Mouse (Mus musculus) activated CD4-positive, CD25-positive, alpha-beta regulatory T cell, adult 4 months (primary cell): ENCODE results near the gene Dnah2. TPM values are rescaled to one million over a fixed set of nuclear protein-coding genes. Genes with fewer than 3 reads are reported as not detected.

Experiments
- ATAC-seq: one replicate; pipeline ENCODE4 v1.8.0; 2017
- polyA plus RNA-seq, 2 experiments: library from polyadenylated mRNA; unstranded; fragments of 100-300 nt; shearing (Covaris generic); gene quantifications; one replicate each; pipeline ENCODE4 v1.2.1; 2017

Gene Dnah2
- polyA plus RNA-seq, 2 experiments from 2014 or later, result 0.19 TPM; not detected in 1

DNA sequence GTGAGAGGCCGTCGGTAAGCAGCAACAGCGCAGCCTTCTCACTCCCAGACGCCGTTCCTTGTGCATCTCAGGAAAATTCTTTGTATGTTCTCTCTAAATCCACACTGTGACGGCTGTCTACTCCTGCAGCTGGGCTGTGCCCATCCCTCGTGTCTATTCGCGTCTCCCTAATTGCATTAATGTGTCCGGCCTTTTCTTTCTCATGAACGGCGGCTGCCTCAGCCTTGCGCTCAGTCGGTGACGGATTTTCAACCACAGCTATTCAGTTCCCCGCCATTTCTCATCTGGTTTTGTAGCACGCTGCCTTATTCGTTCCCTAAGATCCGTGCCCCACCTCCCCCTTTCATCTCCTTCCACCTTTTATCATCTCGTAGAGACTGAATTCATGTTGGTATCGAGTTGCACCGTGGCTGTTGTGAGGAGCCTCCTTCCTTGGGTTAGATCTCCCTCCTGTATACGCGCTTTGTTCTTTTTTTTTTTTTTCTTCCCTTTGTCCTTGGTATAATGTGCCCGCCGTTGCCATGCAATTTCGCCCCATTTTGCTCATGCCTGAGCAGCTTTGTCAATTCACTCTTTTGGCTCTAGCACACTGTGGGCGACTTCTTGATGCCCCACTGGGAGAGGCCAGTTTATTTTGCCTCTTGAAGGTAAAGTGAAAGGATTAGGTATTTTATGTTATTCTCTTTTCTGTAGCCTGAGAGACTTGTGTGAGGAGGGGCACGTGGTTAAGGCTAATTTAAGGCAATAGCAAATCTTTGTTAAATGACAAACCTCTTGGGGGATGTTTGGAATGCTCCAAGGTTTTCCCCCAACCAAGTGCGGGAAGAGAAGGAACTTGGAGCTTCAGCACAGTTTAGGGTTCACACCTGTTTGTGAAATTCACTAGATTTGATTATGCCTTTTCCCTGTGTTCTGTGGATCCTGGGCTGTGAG, 21.5 kb downstream of the Dnah2 start:
- no peak for ATAC-seq

DNA sequence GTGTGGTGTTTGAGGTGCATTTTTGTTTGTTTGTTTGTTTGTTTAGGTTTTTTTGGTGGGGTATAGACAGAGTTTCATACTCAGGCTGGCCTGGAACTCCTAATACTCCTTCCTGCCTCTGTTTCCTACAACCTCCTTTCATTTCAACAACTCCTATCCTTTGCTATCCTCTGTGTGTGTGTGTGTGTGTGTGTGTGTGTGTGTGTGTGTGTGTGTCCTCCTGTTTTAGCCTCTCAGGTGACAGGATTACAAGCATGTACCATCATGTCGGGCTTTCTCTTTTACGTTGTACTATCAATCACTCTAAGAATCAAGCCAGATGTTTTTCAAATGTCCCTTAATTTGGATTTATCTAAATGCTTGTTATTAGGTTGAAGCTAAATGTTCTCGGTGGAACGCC, 22.3 kb downstream of the Dnah2 start:
- ATAC-seq, result no peak

DNA sequence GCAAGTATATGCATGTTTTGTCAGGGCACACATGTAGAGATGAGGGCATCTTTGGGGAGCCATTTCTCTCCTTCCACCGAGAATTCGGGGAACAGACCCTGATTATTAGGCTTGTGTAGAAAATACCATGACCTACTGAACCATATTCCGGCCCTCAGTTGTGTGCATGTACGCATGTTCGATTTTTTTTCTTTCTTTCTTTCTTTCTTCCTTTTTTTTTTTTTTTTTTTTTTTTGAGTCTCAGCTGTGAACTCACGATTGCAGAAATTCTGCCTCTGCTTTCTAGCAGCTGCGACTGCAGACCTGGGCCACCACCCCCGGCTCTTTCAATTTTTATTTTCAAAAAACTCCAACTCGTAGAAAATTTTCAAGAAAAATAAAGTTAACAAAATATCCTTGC, 23.2 kb downstream of the Dnah2 start:
- ATAC-seq, result no peak

DNA sequence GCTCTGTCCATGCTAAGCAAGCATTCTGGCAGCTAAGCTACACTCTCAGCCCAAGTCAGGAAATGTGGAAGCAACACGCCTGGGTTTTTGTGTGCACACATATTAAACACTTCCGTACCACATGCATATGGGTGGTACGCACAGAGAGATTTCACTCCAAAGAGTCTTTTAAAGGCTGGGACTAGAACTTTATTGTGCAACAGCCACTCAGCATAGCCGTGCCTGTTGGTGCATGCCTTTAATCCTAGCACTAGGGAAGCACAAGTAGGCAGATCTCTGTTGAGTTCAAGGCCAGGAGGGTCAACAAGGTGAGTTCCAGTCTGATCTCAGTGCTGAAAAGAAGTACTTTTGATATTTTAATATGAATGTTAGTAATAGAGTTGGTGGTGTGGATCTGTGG, 25.3 kb downstream of the Dnah2 start:
- no peak for ATAC-seq

DNA sequence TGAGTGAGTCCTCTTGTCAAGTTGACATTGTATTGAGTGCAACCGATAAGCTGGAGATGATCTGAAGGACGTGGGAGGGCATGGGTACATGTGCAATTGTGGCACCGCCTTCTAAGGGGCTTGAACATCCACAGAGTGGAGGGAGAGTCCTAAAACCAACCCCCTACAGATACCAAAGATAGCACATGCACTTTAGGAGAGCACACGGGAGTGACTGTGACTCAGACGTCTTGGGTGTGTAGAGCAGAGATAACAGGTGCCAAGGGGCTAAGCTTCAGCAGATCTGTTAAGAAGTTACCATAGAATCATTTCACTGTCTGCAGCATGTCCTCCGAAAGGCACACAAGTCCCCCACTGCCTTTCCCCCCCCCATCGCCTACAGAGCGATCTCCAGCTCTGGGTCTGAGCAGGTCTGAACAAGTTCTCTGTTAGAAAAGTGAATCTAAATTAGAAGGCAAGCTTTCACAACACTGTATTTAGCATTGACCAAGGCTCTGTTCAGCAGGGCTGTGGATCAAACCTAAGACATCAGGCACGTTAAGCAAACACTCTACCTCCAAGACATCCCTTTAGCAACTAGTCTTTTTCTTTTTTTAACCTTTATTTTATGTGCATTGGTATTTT, 27.3 kb downstream of the Dnah2 start:
- ATAC-seq, result no peak

DNA sequence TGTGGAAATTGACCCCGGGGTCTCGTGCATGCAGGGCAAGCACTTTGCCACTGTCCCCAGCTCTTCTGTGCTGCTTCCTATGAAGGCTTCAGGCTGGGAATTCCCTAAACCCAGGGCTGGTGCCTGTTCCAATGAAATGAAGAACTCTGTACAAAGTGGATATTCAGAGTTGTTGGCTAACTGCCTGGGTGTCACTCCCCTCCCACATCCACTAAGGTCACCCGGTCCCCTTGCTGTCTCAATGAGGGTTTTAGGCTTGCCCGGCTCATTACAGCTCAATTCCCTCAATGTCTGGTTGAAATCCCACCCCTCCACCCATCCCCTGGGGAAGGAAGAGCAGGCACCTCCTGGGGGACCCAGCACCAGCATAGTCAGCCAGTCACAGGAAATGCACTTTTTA, 28.9 kb downstream of the Dnah2 start:
- no peak for ATAC-seq

DNA sequence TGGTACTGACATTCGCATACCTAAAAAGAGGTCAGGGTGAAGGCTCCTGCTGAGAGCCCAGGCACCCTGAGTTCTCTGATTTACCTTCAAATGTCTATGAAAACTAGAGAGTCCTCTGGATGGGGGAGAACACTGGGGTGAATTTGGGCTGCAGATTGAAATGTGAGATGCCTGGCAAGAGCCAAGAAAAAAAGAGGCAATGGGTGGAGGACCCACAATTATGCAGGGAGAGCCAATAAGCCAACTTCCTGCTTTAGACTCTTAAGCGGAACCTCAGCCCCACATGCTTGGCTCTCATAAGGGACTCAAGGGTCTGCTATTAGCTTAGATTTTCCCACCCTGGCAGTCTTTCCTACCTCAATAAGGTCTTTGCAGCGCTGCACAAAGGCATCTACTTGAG, 32.2 kb downstream of the Dnah2 start:
- no peak for ATAC-seq

DNA sequence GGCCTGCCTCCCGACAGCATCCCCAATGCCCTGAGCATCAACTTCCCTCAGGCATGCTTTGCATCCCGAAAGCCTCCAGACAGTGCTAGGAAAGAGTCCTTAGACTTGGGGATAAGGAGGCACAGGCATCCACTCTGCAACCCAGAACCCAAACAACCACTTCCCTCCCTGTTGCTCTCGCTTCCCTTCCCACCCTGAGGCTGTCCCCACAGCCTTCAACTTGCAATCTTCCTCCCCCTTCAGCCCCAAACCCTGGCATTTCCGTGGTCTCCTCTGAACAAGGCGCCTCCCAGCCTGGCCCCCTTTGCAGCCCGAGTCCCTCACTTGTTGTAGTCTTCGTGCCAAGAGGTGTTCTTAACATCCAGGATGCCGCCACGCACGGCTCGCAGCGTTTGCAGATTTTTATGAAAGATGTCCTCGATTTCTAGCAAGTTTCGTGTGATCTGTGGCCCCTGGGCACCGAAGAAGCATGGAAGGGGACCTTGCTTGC, 32.7 kb downstream of the Dnah2 start:
- no peak for ATAC-seq

DNA sequence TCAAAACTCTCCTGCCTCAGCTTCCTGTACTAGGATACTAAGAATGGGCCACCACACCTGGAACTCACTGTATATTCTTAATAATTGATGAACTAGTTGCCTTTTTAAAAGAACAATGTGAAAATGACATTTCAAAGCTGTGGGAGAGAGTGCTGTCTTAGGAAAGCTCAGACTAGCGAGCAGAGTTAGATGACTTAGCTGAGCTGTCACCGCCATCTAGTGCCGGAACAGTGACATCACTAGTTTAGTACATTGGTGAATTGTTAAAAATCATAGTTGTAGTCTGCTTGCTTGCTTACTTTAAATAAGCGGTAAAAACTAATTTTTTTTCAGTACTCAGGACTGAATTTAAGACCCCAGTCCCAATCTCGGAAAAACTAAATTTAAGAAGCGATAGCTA, 35.1 kb downstream of the Dnah2 start:
- ATAC-seq, result no peak

DNA sequence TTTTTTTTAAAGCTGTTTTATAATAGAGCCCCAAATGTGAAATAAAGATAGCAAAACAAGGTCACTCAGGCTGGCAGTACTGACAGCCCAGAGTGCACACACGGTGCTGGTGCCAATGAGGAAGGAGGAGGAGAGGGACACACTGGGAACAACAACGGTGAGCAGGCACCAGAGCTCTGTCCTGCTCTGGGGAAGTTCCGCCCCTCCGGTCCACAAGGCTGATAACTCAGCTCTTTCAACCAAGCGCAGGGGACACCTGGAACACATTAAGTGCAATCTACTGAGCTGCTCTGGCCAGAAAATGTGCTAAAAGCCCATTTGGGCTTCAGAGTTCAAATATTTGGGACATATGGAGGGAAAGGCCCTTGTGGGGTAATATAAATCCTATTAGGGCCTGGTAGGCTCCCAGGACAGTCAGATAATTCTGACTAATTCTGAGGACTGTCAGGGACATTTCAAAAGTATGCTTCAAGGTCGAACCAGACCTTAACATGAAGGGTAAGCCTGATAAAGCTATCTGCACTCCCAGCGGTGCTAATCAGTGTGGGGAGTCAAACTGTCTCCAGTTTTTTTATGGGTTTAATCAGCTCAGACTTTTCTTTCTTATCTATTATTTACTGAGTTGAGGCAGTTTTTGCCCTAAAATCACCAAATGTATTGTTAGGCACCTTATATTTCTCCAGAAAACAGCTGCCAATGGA, 38.0 kb downstream of the Dnah2 start:
- no peak for ATAC-seq

DNA sequence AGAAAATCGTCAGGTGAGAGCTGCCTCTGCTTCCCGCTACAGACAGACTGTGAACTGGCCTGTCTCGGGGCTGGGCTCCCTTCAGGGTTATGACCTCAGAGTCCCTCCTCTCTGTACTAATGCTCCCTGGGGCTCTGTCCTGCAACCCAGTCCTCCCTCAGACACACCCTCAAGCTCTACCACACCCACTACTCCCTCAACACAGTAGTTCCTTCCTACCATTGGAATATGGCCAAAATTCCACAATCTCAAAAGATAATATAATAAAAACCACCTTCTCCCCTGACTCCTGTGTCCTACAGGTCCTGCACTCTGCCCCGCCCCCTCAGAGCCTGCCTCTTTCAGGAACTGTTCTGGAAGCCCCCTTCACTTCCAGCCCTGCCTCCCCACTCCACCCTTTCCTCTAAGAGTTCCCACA, 45.0 kb downstream of the Dnah2 start:
- ATAC-seq, result no peak

DNA sequence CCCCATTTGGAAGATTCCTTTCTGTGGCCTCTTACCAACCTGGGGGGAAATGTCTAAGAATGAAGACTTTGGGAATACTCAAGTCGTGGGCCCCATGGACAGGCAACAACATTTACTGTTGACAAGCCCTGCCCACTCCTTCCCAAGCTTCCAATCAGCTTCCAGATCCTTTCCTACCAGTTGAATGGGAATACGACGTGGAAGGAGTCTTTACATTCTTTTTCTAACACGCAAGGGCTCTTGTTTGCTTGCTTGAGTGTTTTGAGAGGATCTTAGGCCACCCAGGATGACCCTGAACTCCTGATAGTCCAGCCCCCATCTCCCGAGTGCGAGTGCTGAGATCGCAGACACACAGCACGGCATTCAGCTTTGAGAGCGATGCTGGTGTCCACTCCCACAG, 47.4 kb downstream of the Dnah2 start:
- ATAC-seq, result no peak

DNA sequence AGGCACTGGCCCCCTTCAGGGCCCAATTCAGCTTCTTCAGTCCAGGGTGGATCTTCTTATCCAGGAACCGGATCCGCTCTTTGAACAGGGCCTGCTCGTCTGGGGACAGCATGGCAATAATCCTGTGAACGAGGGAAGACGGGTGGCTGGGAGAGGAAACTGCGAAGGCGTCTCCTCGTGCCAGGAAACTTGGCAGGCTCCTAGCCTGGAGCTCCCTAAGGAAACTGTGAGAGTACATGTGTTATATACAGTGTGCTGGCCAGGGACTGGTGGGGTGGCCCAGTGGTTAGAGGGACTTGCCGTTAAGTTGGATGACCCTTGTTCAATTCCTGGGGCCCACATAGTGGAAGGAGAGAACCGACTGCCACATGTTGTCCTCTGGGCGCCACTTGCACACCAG, 49.8 kb downstream of the Dnah2 start:
- no peak for ATAC-seq

DNA sequence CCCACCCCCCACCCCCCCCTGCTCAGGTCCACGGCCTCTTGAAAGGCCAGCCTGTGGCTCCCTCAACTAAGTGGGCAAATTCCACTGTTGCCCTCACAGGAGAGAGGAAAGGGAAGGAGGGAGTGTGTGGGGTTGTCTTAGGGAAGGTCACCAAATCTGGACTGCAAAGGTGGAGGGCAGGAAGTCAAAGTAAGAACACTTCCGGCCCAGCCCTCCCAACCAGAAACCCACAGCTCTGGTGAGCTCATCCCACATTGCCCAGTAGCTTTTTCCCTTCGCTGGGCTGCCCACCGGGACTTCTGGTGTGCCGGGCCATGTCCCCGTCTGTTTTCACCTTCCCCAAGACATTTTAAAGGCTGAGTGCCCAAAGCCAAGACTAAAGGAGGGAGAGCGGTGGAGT, 57.2 kb downstream of the Dnah2 start:
- ATAC-seq, result no peak

DNA sequence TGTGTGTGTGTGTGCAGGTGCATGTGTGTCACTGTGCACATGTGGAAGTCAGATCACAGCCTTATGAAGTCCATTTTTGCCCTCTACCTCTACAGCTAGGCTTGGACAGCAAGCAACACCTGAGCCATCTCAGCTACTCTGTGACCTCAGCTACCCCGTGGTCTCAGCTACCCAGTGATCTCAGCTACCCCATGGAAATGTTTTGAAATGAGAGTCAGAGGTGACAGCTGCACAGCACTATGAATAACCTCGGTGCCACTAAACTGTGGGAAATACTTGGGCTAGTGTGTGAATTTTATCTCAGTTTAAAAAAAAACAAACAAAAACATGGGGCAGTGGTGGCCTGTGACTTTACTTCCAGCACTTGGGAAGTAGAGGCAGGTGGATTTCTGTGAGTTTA, 58.0 kb downstream of the Dnah2 start:
- ATAC-seq, result no peak

DNA sequence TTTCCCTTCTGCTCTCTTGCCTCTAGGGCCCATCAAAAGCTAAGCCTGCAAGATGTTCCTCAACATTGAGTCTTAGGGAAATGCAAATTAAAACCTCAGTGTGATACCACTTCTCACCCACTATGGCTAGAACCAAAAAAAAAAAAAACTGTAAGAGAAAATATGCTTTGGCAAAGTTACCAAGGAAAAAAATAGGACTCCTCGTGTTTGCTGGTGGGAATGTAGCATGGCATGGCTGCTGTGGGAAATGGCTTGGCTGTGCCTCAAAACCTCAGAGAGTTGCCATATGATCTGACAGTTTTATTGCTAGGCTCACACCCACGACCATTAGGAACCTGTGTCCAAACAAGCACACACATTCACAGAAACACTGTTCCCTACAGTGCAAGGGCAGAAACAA, 61.4 kb downstream of the Dnah2 start:
- ATAC-seq, result no peak

DNA sequence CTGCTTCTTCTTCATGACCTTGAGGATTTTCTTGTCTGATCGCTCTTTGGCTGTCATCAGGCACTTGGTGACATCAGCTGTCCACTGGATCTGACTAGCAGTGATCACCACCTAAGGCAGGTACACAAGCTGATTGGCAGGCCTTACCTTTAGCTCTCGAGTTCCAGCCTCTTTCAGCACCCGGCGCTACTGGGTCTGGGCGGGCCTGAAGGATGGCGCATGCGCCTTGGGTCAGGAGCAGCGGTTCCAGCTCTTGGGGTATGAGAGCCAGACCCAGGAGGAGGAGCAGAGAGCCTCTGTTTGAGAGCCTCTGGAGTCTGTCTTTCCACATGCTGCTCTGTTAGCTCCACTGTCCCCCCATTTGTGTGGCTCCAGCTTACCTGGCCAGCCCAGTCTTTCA, 71.3 kb downstream of the Dnah2 start:
- ATAC-seq, result no peak

DNA sequence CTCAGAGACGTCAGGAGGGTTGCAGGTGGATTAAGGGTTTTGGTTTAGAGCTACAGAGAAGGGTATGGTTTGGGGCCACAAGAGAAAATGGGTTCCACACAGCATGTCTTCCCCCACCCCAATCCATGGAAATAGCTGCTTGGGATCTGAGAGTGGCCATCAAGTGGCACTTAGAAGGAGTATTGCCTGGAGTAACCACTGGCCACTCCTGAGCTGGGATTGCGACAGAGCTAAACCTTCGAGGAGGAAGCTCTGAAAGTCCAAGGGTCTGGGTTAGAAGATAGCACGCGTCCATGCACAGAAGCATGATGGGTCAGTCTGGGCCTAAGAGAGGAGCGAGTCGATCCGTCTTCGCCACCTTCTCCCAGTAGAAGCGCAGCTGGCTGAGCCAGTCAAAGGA, 72.1 kb downstream of the Dnah2 start:
- ATAC-seq, result no peak

DNA sequence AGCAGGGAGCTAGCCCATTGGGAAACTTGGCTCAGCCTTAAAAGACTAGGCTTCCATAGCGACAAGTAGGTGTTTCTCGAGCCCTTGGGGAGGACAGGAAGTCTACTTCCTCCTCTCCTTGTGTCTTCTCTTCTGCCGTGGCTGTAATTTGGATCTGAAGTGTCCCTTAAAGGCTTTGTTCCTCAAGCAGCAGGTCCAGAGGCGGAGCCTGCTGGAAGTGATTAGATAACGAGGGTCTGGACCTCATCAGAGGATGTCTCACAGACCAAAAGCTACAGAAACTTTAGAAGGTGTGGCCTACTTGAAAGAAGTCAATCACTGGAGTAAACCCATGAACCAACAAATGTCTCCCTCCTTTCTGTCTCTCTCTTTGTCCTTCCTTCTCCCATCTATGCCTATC, 74.2 kb downstream of the Dnah2 start:
- ATAC-seq, result no peak

DNA sequence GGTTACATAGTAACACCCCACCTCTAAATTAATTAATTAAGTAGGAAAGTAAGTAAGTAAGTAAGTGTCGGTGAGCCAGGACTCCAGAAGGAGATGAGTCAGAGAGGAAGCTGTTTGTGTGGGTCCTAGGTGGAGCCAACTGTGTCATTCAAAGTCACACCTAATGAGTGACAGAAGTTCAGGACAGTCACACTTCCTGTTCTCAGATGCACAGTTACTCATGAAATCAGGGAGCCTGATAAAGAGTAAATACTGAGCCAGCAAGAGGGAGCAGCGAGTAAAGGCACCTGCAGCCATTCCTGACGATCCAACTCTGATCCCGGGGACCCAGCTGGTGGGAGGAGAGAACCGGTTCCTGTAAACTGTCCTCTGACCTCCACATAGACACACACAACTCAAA, 76.2 kb downstream of the Dnah2 start:
- ATAC-seq, result peak; percentile 52

DNA sequence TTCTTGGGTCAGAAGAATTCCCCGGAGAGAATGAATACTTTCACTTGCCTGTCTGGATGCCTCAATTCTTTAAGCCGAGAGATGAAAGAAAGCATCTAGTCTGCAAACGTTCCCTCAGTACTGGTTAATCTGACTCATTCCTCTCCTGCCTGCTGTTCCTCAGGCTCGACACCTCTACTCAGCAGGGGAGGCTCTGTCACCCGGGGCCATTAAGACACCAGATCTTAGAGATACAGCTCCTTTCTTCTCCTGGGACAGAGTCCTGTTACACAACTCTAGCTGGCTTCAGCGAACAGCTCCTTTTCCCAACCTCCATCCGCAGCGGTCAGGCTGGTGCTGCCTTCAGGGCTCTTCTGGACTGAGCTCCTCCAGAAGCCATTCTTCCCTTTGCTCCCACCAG, 77.4 kb downstream of the Dnah2 start:
- ATAC-seq, result no peak

DNA sequence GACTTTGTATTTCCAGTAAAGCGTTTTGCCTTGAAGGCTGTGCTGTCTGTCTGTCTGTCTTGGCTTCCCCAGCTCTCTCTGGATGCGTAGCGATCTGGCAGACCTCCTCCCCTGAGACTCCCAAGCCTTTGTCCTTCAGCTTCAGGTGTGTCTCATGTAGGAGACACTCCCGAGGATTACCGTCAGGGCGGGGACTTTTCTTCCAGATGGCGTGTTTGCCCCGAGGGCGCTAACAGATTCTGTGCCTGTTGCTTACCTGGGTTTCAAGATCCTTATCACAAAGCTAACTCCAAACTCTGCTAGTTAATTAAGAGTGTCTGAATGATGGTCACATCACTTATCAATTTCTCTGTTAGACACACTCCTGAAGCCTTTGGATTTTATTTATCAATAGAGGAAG, 79.6 kb downstream of the Dnah2 start:
- no peak for ATAC-seq

DNA sequence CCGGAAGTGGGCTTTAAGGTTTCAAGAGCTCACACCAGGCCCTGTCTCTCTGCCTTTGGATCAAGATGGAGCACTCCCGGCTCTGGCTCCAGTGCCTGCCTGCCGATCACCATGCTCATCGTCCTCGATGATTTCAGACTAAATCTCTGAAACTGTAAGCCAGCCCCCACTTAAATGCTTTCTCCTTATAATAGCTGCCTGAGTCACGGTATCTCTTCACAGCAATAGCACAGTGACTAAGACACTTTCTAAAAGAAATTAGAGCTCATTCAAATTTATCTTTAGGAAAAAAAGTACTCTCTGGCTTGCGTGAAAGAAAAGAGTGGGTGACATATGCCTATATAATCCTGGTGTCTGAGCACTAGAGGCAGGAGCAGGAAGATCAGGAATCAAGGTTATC, 84.9 kb downstream of the Dnah2 start:
- ATAC-seq, result no peak

DNA sequence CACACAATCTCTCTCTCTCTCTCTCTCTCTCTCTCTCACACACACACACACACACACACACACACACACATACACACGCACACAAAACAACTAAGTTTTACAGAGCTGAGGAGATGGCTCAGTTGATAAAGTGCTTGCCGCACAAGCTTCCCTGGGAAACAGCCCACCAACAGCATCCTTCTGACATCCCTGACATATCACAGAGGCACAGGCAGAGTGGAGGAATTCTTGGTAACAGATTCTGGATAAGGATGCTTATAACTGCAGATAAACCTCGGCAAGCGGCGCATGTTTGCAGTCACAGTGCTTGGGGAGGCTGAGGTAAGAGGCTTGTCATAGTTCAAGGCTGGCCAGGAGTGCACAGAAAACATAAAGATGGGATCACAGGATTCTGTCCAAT, 87.3 kb downstream of the Dnah2 start:
- ATAC-seq, result no peak
